Comparison of ENCODE assay signal across 12 mouse cellular contexts in genomic region chr12:110077211-110077884, GRCm38 (mm10).
DNase-seq lines count a peak whose midpoint lies in the region; ATAC-seq and TF ChIP-seq lines count a peak whose summit lies in the region.
"Had no signal": no experiment of that assay in that cellular context is flagged by ENCODE, and none has a peak within 500 bp of the region (broad histone marks: within the 10 kb centered on the region; RNA-seq: fewer than 3 reads in every experiment).

No protein-coding gene starts in this region.

- no peak for TF ChIP-seq POLR2A in heart, adult 2 months (IDR thresholded peaks at IDR 0.05; ENCODE audit: insufficient read depth, low read depth, low read length)

- no peak overlapping the region for H3K9ac ChIP-seq in heart, adult 2 months (ENCODE audit: low read depth, low read length)
- no peak overlapping the region for H3K9ac ChIP-seq in forebrain, postnatal 0 days
- H3K9ac ChIP-seq: forebrain, embryonic 15.5 days had no signal

- no peaks in the 10 kb centered on the region for H3K9me3 ChIP-seq in forebrain, postnatal 0 days (ENCODE audit: low read length)
- H3K9me3 ChIP-seq: forebrain, embryonic 15.5 days had no signal

- DNase-seq in heart, adult 2 months, result no peak
- DNase-seq in heart, adult 11 months, result no peak
- DNase-seq in adrenal gland, adult (ENCODE audit: inconsistent age in 2 of 2, low spot score in 1 of 2), result peak; percentile 90 to 96
- DNase-seq in kidney, adult 18-20 months, result peak; percentile 25
- peak; percentile 32 to 57 for DNase-seq in kidney, postnatal 36 days
- no peak for DNase-seq in forebrain, postnatal 0 days
- DNase-seq in right cerebral cortex, adult 2 months (ENCODE audit: low spot score in 2 of 2), result no peak
- DNase-seq: layer of hippocampus, postnatal 36 days had no signal

- H3K27me3 ChIP-seq in heart, adult 2 months (ENCODE audit: control insufficient read depth, insufficient read depth, low read length), result no peaks in the 10 kb centered on the region
- no peaks in the 10 kb centered on the region for H3K27me3 ChIP-seq in forebrain, postnatal 0 days (ENCODE audit: insufficient read depth, low read length)
- H3K27me3 ChIP-seq: forebrain, embryonic 15.5 days had no signal

- TF ChIP-seq CTCF in heart, adult 2 months (IDR thresholded peaks at IDR 0.05), result no peak
- no peak for TF ChIP-seq CTCF in forebrain, postnatal 0 days (IDR thresholded peaks at IDR 0.05; ENCODE audit: low read depth)

- 56% methylated on average over 6 of the region's 6 CpGs for WGBS in heart, adult 2 months
- 70% methylated on average over 6 of the region's 6 CpGs for WGBS in forebrain, postnatal 0 days

- no peak overlapping the region for H3K4me2 ChIP-seq in forebrain, postnatal 0 days (ENCODE audit: low read depth)
- H3K4me2 ChIP-seq: forebrain, embryonic 15.5 days; midbrain, embryonic 11.5 days had no signal

- intact Hi-C loops in heart, adult 2 months (cut with DNase I), result no loop called here

- no peak for ATAC-seq in forebrain, postnatal 0 days
- ATAC-seq in inflammation-experienced regulatory T-cells, adult 6 months, result no peak
- ATAC-seq: activated CD4-positive, CD25-positive, alpha-beta regulatory T cell, adult 4 months; forebrain, embryonic 15.5 days had no signal

- H3K79me2 ChIP-seq in heart, adult 2 months (replicated peaks; ENCODE audit: control insufficient read depth, insufficient read depth, low read length), result no peaks in the 10 kb centered on the region

- H3K4me1 ChIP-seq in heart, adult 2 months (ENCODE audit: control insufficient read depth, insufficient read depth, low read length), result no peaks in the 10 kb centered on the region; the same call in 1 of the 2 replicates
- no peaks in the 10 kb centered on the region for H3K4me1 ChIP-seq in forebrain, postnatal 0 days (ENCODE audit: insufficient read depth)
- H3K4me1 ChIP-seq: forebrain, embryonic 15.5 days had no signal

- H3K27ac ChIP-seq in heart, adult 2 months, result peak overlapping the region; percentile 48; the same call in 1 of the 2 replicates
- no peak overlapping the region for H3K27ac ChIP-seq in forebrain, postnatal 0 days (ENCODE audit: low read depth, low read length)
- H3K27ac ChIP-seq: forebrain, embryonic 15.5 days had no signal

- TF ChIP-seq EP300 in heart, adult 2 months (IDR thresholded peaks at IDR 0.05; ENCODE audit: insufficient read depth, low read depth, low read length), result no peak

- H3K4me3 ChIP-seq in heart, adult 2 months, result no peak overlapping the region
- no peak overlapping the region for H3K4me3 ChIP-seq in forebrain, postnatal 0 days (ENCODE audit: low read depth, low read length)
- H3K4me3 ChIP-seq: forebrain, embryonic 15.5 days had no signal

- no peaks in the 10 kb centered on the region for H3K36me3 ChIP-seq in heart, adult 2 months (ENCODE audit: control insufficient read depth, insufficient read depth, low read length)
- H3K36me3 ChIP-seq in forebrain, postnatal 0 days (ENCODE audit: insufficient read depth), result no peaks in the 10 kb centered on the region
- H3K36me3 ChIP-seq: forebrain, embryonic 15.5 days had no signal

Comparison
In these comparisons a context has a peak if more than half of its experiments do, and no peak if none do; other contexts are left out.
1. DNase-seq: peak in adrenal gland, adult (2 of 2), kidney, adult 18-20 months (single experiment) and kidney, postnatal 36 days (2 of 2); none in heart, adult 2 months (0 of 2), heart, adult 11 months (single experiment), forebrain, postnatal 0 days (single experiment) and right cerebral cortex, adult 2 months (0 of 2).